Mouse (Mus musculus) lung, postnatal 10 days (tissue): Measurements from ENCODE around the gene Map7.

ENCODE experiments used
- DNase-seq: peaks from one replicate; pipeline ENCODE4 v3.0.0; 2021

The Map7 gene

DNA sequence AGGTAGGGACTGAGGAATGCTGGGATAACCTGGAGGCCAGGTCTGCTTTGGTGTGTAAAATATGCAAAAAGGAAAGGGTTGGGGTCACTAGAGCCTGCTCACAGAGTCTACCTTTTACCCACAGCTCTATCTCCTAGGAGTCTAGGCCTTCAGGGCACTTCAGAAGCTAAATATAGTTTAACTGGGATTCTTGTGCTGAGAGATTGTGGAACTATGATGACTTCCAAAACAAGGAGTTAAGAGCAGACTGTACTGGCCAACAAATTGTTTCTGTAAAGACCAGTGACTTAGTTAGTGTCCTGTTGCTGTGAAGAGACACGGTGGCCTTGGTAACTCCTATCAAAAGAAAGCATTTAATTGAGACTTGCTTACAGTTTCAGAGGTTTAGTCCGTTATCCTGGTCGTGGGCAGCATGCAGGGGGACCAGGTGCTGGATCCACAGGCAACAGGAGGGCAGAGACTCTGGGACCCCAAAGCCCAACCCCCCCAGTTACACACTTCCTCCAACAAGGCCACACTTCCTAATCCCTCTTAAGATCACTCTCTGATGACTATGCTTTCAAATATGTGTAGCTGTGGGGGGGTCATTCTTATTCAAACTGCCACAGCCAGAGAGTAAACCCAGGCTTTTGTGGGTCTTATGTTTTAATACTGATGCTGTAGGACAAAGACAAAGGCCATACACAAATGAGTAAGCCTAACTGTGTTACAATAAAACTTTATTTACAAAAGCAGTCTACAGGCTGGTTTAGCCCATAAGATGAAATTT lies 150.1 kb downstream of the Map7 start:
- no peak for DNase-seq

DNA sequence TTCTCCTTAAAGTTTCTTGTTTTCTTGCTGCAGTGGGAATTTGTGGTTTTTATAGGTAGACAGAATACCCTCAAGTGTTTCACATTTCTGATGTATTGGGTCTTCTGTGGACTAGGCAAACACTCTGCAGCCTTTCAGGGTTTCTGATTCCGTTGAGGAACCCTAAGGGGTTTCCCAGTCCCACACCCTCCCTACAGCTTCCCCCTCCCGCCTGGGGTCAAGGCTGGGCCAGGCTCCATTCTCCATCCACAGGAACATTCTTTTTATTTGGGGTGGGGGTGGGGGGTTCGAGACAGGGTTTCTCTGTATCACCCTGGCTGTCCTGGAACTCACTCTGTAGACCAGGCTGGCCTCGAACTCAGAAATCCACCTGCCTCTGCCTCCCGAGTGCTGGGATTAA lies 150.8 kb downstream of the Map7 start:
- no peak for DNase-seq

DNA sequence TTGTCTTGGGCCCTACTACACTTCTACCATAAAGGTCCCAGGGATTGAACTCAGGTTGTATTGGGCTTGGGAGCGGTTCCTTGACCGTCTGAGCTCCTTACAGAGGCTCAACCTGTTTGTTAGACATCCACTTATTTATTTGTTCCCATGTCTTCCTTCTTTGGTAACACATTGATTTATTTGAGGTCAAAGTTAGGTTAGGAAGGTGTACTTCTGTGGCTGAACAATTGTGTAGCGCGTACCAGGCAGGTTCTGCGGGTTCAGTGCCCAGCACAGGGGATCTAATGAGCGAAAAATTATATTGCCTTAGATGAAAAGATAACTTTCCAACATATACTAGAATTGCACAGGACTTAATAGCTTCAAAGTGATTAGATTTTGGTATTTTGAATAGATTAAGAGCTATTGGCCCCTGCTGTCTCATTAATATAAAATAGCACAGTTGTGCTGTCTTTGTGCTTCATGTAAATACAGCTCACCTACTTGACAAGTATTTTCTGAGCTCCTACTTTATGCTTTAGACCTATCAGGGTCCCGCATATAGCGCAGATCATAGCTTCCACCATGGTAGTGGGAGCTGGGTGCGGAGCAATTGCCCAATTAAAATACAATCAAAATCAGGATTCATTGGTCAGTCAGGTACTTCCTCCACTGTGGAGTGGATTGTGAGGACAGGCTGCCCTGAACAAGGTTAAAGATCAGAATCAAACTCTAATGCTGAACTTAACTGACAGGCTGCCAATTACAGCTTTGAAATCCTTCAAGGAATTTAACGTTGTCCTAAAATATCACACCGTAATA lies 162.9 kb downstream of the Map7 start:
- peak; percentile 14 for DNase-seq

DNA sequence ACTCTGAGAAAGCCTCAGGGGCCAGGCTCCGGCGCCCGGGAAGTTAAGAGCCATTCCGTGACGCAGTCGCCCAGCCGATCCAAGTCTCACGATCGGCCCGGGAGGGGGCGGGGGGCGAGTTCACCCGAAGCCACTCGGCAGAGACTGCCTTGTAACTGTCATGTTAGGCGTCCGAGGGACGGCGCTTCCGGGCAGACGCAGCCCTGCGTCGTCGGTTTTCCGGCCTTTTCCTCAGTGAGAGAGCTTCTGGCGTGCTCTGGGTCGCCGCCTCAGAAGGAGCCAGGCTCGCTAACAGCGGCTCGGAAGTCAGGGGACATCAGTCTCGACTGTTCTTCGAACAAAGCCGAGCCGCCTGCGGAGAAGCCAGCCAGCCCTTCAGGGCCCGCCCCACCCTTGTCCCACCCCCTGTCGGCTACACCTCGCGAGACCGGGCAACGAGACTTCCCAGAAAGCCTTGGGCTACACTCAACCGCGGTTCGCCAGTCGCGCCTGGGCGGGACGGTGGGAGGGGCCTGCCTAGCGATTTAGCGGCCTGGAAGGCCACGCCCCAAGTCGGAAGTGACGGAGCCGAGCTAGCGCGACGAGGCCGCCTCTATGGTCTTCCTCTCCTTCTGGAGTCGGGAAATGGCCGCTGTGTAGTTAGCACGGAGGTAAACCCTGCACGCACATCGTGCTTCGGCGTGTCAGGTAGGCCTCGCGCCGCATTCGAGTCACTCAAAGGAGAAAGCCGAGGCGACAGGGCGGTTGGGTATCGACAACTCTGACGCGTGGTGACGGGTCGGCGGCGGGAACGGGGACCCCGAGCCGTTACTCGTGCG lies 163.9 kb downstream of the Map7 start, which contains the start of gene Bclaf1:
TSS of gene Bclaf1 (plus strand) at position 552 of the 818 bp plus-strand sequence.
- peak; percentile 100 for DNase-seq

DNA sequence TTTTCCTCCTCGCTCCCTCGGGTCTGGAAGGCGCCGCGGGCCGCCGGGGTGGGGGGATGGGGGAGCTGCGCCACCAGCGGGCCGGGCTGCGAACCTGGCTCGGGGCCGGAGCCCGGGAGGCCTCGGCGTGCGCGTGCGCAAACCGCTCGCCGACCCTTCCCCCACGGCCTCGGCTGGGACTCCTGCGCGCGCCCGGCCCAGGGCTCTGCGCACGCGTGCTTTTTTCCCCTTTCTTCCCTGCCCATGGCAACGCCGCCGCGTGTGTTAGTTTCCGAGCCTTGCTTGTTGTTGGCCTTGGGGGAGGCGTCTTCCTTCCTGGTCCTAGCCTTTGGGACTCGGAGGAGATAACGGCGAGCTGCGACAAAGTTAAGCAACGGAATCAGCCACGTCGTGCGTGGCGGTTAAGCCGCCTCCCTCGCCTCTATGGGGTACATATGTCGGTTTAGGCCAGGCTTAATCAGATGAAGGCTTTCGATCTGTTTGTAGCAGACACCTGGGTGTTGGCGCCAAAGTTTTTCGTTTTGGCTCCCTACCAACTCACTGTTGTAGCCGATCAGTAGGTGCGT lies 164.5 kb downstream of the Map7 start:
- peak; percentile 94 for DNase-seq

DNA sequence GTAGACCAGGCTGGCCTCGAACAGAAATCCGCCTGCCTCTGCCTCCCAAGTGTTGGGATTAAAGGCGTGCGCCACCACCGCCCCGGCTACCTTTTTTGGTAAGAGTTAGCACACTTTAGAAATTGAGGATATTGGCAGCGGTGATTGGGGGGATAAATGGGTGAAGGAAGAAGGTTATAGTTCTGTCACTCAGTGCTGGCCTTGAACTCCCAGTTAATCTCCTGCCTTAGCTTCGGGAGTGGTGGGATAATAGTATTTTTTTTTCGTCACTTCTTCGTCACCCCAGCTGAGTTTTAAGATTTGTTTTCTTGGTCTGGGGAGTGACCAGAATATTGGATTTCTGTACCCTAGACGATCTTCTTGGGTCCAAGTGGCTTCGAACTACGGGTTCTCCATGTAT lies 165.2 kb downstream of the Map7 start:
- DNase-seq: no peak

DNA sequence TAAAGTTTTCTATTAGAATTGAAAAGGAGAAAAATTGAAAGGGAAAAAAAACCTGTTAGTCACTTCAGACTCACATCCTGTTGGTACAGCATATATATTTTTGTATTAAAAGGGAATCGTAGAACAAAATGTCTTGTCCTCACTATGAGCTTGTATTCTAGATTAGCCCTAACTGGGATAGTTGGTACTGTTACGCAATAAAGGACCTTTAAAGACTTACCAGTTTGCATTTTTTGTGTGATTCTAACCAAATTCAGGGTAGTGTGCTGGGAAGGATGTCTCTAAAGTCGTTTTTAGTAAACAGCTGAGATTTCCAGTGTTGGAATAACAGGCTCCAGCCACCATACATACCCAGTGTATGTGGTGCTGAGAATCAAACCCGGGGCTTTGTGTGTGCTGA lies 165.7 kb downstream of the Map7 start:
- DNase-seq: no peak

DNA sequence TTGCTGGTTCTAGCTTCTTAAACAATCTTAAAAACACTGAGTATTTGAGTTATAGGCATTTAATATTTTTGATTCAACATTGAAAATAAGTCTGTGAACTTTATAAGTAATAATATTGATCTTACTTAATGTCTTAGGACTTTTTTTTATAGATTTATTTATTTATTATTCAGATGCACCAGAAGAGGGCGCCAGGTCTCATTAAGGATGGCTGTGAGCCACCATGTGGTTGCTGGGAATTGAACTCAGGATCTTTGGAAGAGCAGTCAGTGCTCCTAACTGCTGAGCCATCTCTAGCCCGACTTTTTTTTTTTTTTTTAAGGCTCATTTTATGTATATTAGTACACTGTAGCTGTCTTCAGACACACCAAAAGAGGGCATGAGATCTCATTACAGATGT lies 166.5 kb downstream of the Map7 start:
- peak; percentile 19 for DNase-seq

DNA sequence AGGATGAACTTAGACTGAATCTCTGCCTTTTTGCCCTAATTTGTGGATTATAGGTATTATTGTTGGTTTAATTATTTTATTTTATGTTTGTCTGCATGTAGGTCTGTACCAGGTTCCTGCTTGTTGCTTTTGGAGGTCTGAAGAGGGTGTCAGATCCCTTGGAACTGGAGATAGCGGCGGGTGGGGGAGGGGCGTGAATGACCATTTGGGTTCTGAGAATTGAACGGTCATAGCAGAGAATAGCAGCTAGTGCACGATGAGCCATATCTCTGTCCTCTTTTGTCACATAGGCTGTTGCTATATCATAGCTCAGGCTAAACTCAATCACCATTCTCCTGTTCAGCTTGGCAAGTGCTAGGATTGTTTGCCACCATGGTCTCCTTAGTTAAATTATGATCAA lies 169.2 kb downstream of the Map7 start:
- DNase-seq: no peak

DNA sequence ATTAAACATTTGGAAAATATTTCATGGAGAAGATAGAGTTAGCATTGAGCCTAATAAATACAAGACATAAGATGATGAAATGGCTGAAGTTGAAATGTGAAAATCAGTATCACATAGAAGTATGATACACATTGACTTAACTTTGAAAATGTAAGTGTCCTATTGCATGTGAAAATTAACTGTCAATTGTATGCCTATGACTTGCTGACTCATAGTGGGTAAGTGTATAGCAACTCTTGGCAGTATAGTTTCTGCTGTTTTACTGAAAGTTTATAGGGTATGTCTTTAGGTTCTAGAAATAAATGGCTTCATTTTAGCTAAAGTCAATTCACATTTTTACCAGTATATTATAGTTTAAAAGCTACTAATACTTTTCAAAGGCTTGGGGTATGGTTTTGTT lies 178.0 kb downstream of the Map7 start:
- no peak for DNase-seq
